Mouse (Mus musculus) CH12.LX (cell line): ENCODE measurements at regions not wholly inside any gene's neighbourhood (a gene's known extent, or its start where the extent isn't known, plus 50 kb on each side); places are given as distances from the start of the nearest gene placed in this dataset.

Experiments used
- DNase-seq: peaks from one replicate; pipeline ENCODE4 v3.0.0-alpha.2; 2013; ENCODE audit errors: extremely low read depth
- H3K27ac ChIP-seq: 2 replicates; pipeline ENCODE4 v1.5.1; 2012; ENCODE audit warnings: low read depth, mild to moderate bottlenecking, control low read depth, moderate library complexity; ENCODE audit not compliant: insufficient read depth
- H3K27me3 ChIP-seq: replicated peaks from 2 replicates; pipeline ENCODE3; 2012; ENCODE audit warnings: inconsistent platforms
- H3K36me3 ChIP-seq, 2 experiments: replicated peaks in 1 of 2; 2 replicates each; pipeline versions ENCODE3 to v1.6.1; 2012; ENCODE audit warnings: inconsistent platforms in 1 of 2, low read length in 1 of 2, mild to moderate bottlenecking in 1 of 2, mixed read lengths in 1 of 2, moderate library complexity in 1 of 2; ENCODE audit not compliant: control insufficient read depth in 1 of 2, insufficient read depth in 1 of 2
- H3K4me1 ChIP-seq, 2 experiments: 2 replicates each; pipeline ENCODE4 v1.6.1; 2012; ENCODE audit warnings: inconsistent platforms in 1 of 2, moderate library complexity in 1 of 2; ENCODE audit not compliant: insufficient read depth in 2 of 2, control insufficient read depth in 1 of 2
- H3K4me2 ChIP-seq: 2 replicates; pipeline ENCODE4 v1.6.1; 2012; ENCODE audit warnings: low read depth, mild to moderate bottlenecking, control low read depth; ENCODE audit not compliant: poor library complexity, insufficient read depth, severe bottlenecking
- H3K4me3 ChIP-seq, 3 experiments: fragments of 150-350 bp in 1 of 3; sonication (generic) in 1 of 3; replicated peaks in 1 of 3; 2 replicates each; pipeline versions ENCODE3 to v1.5.1; 2011 to 2012; ENCODE audit warnings: low read depth in 2 of 3, low read length in 2 of 3, mild to moderate bottlenecking in 2 of 3, moderate library complexity in 2 of 3, control low read depth in 1 of 3, improper control_type of control experiment in 1 of 3, inconsistent platforms in 1 of 3, mixed read lengths in 1 of 3; ENCODE audit not compliant: poor library complexity in 1 of 3
- H3K79me2 ChIP-seq: replicated peaks from 2 replicates; pipeline ENCODE4 v1.6.1; 2012; ENCODE audit warnings: mild to moderate bottlenecking, moderate library complexity; ENCODE audit not compliant: control insufficient read depth, poor library complexity, insufficient read depth, severe bottlenecking; ENCODE audit errors: extremely low read depth
- H3K9ac ChIP-seq: 2 replicates; pipeline ENCODE4 v1.6.1; 2012; ENCODE audit warnings: low read depth, mild to moderate bottlenecking, control low read depth, moderate library complexity; ENCODE audit not compliant: insufficient read depth
- H3K9me3 ChIP-seq: replicated peaks from 2 replicates; pipeline ENCODE3; 2012; ENCODE audit warnings: low read length, inconsistent platforms, mixed read lengths
- BHLHE40 ChIP-seq: IDR thresholded peaks from 2 replicates; pipeline ENCODE4 v1.6.1; 2011; ENCODE audit warnings: mild to moderate bottlenecking, low read depth, low read length, improper control_type of control experiment
- CHD1 ChIP-seq: IDR thresholded peaks from 2 replicates; pipeline ENCODE4 v1.6.1; 2012; ENCODE audit warnings: low read depth, low read length, improper control_type of control experiment, inconsistent platforms
- CTCF ChIP-seq, 2 experiments: IDR thresholded peaks in 1 of 2; conservative IDR thresholded peaks in 1 of 2; 2 replicates each; pipeline ENCODE4 v1.5.1; 2011 to 2012; ENCODE audit warnings: low read depth in 2 of 2, low read length in 2 of 2, improper control_type of control experiment in 1 of 2, inconsistent platforms in 1 of 2, mild to moderate bottlenecking in 1 of 2, moderate library complexity in 1 of 2
- E2F4 ChIP-seq: IDR thresholded peaks from 2 replicates; pipeline ENCODE4 v1.6.1; 2011; ENCODE audit warnings: low read depth, low read length, improper control_type of control experiment; ENCODE audit not compliant: insufficient replicate concordance
- ELF1 ChIP-seq: IDR thresholded peaks from 2 replicates; pipeline ENCODE4 v1.6.1; 2014; ENCODE audit warnings: low read depth, mild to moderate bottlenecking, inconsistent platforms, low read length, improper control_type of control experiment
- HCFC1 ChIP-seq: IDR thresholded peaks from 2 replicates; pipeline ENCODE4 v1.6.1; 2012; ENCODE audit warnings: low read depth, mild to moderate bottlenecking, inconsistent platforms, low read length, improper control_type of control experiment
- IRF4 ChIP-seq: IDR thresholded peaks from 2 replicates; pipeline ENCODE4 v1.6.1; 2014; ENCODE audit warnings: low read depth, mild to moderate bottlenecking, inconsistent platforms, low read length, improper control_type of control experiment
- JUN ChIP-seq: IDR thresholded peaks from 2 replicates; pipeline ENCODE4 v1.6.1; 2011; ENCODE audit warnings: low read depth, mild to moderate bottlenecking, low read length, improper control_type of control experiment, moderate library complexity; ENCODE audit not compliant: insufficient read depth
- JUND ChIP-seq: conservative IDR thresholded peaks from 2 replicates; pipeline ENCODE4 v1.6.1; 2011; ENCODE audit warnings: low read depth, low read length, improper control_type of control experiment
- KAT2A ChIP-seq: IDR thresholded peaks from 2 replicates; pipeline ENCODE4 v1.6.1; 2012; ENCODE audit warnings: low read length, improper control_type of control experiment, inconsistent platforms; ENCODE audit not compliant: insufficient replicate concordance
- MAFK ChIP-seq: IDR thresholded peaks from 2 replicates; pipeline ENCODE4 v1.6.1; 2011; ENCODE audit warnings: low read length, improper control_type of control experiment; ENCODE audit not compliant: insufficient replicate concordance
- NELFE ChIP-seq: IDR thresholded peaks from 2 replicates; pipeline ENCODE4 v1.6.1; 2011; ENCODE audit warnings: low read depth, low read length, improper control_type of control experiment
- NRF1 ChIP-seq: IDR thresholded peaks from 2 replicates; pipeline ENCODE4 v1.6.1; 2014; ENCODE audit warnings: low read depth, mild to moderate bottlenecking, inconsistent platforms, low read length, improper control_type of control experiment, moderate library complexity
- POLR2A ChIP-seq: IDR thresholded peaks from 2 replicates; pipeline ENCODE4 v1.6.1; 2011; ENCODE audit warnings: low read depth, mild to moderate bottlenecking, improper control_type of control experiment, low read length
- POLR2AphosphoS2 ChIP-seq: IDR thresholded peaks from 2 replicates; pipeline ENCODE4 v1.6.1; 2011; ENCODE audit warnings: low read depth, low read length, improper control_type of control experiment
- RAD21 ChIP-seq: IDR thresholded peaks from 2 replicates; pipeline ENCODE4 v1.6.1; 2011; ENCODE audit warnings: low read depth, mild to moderate bottlenecking, low read length, improper control_type of control experiment, moderate library complexity
- SMC3 ChIP-seq: IDR thresholded peaks from 2 replicates; pipeline ENCODE4 v1.6.1; 2011; ENCODE audit warnings: low read depth, low read length, improper control_type of control experiment
- TBP ChIP-seq: conservative IDR thresholded peaks from 2 replicates; pipeline ENCODE4 v1.6.1; 2011; ENCODE audit warnings: low read depth, low read length, improper control_type of control experiment
- ZKSCAN1 ChIP-seq: IDR thresholded peaks from 2 replicates; pipeline ENCODE4 v1.6.1; 2012; ENCODE audit warnings: low read depth, inconsistent platforms, low read length, improper control_type of control experiment, borderline replicate concordance
- ZNF384 ChIP-seq: IDR thresholded peaks from 2 replicates; pipeline ENCODE4 v1.6.1; 2012; ENCODE audit warnings: low read depth, low read length, improper control_type of control experiment, inconsistent platforms
- dilution Hi-C: fragments of 300-500 bp; cut with MboI; formaldehyde crosslinking; loops from 2 replicates; pipeline ENCODE4 v1.14.3; 2020; ENCODE audit warnings: low sequenced_read_pairs; ENCODE audit not compliant: extremely low pct_unique_long_range_greater_than_20kb, extremely low pct_ligation_motif_present
- in situ Hi-C: fragments of 300-500 bp; cut with MboI; formaldehyde crosslinking; loops from 3 replicates; pipeline ENCODE4 v1.14.3; 2019; ENCODE audit warnings: low sequenced_read_pairs, low pct_ligation_motif_present, low pct_unique_long_range_greater_than_20kb, mixed read lengths

DNA sequence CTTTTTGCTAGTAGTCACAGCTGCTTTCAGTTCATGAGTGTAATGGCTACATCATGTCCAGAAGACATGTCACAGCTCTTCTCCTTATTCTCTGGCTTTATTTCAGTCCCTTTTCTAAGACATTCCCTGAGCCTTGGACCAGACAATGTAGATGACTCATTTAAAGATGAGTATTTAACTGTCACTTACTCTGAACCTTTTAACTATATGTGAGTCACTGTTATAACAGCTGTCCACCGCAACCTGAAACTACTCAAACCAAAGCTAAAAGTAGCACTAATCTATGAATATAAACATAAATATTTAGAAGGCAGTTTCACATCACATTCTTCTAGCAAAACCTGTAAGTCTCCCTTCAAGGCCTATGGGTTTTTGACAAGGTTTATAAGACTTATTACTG is 203.8 kb upstream of the Fundc1 start:
- in situ Hi-C loops: no loop called here
- no peaks in the 10 kb centered on the region for H3K9me3 ChIP-seq
- no peak for DNase-seq
- H3K4me3 ChIP-seq: no peak overlapping the region
- no peaks in the 10 kb centered on the region for H3K79me2 ChIP-seq
- H3K9ac ChIP-seq: no peak overlapping the region
- no peak overlapping the region for H3K4me2 ChIP-seq
- H3K27me3 ChIP-seq: no peaks in the 10 kb centered on the region
- TF ChIP-seq IRF4 (no peak), CHD1 (no peak), JUND (no peak), POLR2AphosphoS2 (no peak), MAFK (no peak), TBP (no peak), E2F4 (no peak), SMC3 (no peak), NELFE (no peak), ZKSCAN1 (no peak), ZNF384 (no peak), NRF1 (no peak), KAT2A (no peak), BHLHE40 (no peak), POLR2A (no peak), JUN (no peak), HCFC1 (no peak), RAD21 (no peak)
- H3K27ac ChIP-seq: no peak overlapping the region
- dilution Hi-C loops: no loop called here
- no peaks in the 10 kb centered on the region for H3K4me1 ChIP-seq
- H3K36me3 ChIP-seq: no peaks in the 10 kb centered on the region

DNA sequence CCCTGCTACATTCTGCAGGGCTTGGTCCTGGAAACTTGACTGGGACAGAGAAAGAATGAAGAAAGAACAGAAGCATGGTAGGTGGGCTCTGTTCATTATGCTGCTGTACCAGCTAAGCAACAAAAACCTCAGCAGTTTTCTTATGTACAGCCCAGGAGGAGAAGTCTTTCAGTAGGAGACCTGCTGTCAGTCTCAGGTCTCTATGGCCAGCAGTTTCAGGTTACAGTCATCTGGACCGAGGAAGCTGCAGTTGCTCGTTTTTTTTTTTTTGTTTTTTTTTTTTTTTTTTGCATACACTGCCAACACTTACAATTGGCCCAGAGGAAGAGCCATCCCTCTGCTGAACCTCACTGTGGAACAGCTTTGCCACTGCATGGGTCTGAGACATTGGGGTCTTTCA is 180.7 kb upstream of the Fundc1 start:
- dilution Hi-C loops (no loop called here), in situ Hi-C loops (no loop called here)
- no peak for DNase-seq
- H3K79me2 ChIP-seq: no peaks in the 10 kb centered on the region
- H3K9ac ChIP-seq: no peak overlapping the region
- no peak overlapping the region for H3K27ac ChIP-seq
- H3K4me3 ChIP-seq: no peak overlapping the region
- H3K4me1 ChIP-seq: no peaks in the 10 kb centered on the region
- no peak overlapping the region for H3K4me2 ChIP-seq
- no peak for TF ChIP-seq CTCF (conservative IDR thresholded peaks at IDR 0.05 in 1 of 2, IDR thresholded peaks at IDR 0.05 in 1 of 2; ENCODE audit: low read depth in 2 of 2, low read length in 2 of 2)
- TF ChIP-seq ELF1: no peak
- peak; percentile 29; the same call in 1 of the 2 replicates for TF ChIP-seq ZNF384
- TF ChIP-seq, all 38 proteins: peak for 1
- Histone ChIP-seq H3K27me3 (no peaks in the 10 kb centered on the region), H3K36me3 (no peaks in the 10 kb centered on the region), H3K9me3 (no peaks in the 10 kb centered on the region)
